Mouse (Mus musculus) stomach, embryonic 16.5 days (tissue): ENCODE results near the gene Nynrin. TPM values are rescaled to one million over a fixed set of nuclear protein-coding genes. Genes with fewer than 3 reads are reported as not detected.

Experiments
- ATAC-seq: fragments of 200-750 bp; cut with Nextera tagmentation; 2 replicates; pipeline ENCODE4 v1.8.0; 2017; ENCODE audit warnings: moderate number of reproducible peaks, moderate TSS enrichment; ENCODE audit not compliant: insufficient read depth, low FRiP score
- H3K27ac ChIP-seq: fragments of 300-500 bp; sonication (generic); 2 replicates; pipeline ENCODE4 v1.5.1; 2014; ENCODE audit warnings: low read length
- H3K27me3 ChIP-seq: fragments of 300-500 bp; sonication (generic); 2 replicates; pipeline ENCODE4 v1.6.1; 2014; ENCODE audit warnings: low read length, control low read depth, mixed read lengths; ENCODE audit not compliant: control insufficient read depth, insufficient read depth
- H3K36me3 ChIP-seq: fragments of 300-500 bp; sonication (generic); 2 replicates; pipeline ENCODE4 v1.6.1; 2014; ENCODE audit warnings: low read length; ENCODE audit not compliant: control insufficient read depth, insufficient read depth
- H3K4me1 ChIP-seq: fragments of 300-500 bp; sonication (generic); 2 replicates; pipeline ENCODE4 v1.6.1; 2014; ENCODE audit warnings: low read length, control low read depth, mixed read lengths; ENCODE audit not compliant: control insufficient read depth, insufficient read depth
- H3K4me2 ChIP-seq: fragments of 300-500 bp; sonication (generic); 2 replicates; pipeline ENCODE4 v1.6.1; 2014; ENCODE audit warnings: low read depth, low read length, mixed read lengths
- H3K4me3 ChIP-seq: fragments of 300-500 bp; sonication (generic); replicated peaks from 2 replicates; pipeline ENCODE4 v1.5.1; 2014; ENCODE audit warnings: mild to moderate bottlenecking, low read length
- H3K9ac ChIP-seq: fragments of 300-500 bp; sonication (generic); 2 replicates; pipeline ENCODE4 v1.6.1; 2014; ENCODE audit warnings: low read length
- H3K9me3 ChIP-seq: fragments of 300-500 bp; sonication (generic); replicated peaks from 2 replicates; pipeline ENCODE4 v1.6.1; 2016; ENCODE audit warnings: low read length, control low read depth; ENCODE audit not compliant: control insufficient read depth
- WGBS: fragments of 180-500 bp; shearing (Covaris S2); extraction: QIAGEN DNeasy Blood & Tissue Kit; methylation state at CpG from one replicate; pipeline ENCODE4 v1.1.7; 2014; 5-methylcytosine and 5-hydroxymethylcytosine counted together
- polyA plus RNA-seq: library from polyadenylated mRNA; unstranded; fragments of >200 nt; fragmentation: Nextera tagmentation; extraction: Ambion mirVana; gene quantifications from 2 replicates; pipeline ENCODE4 v1.2.1, GENCODE M21; 2015

The Nynrin gene
- polyA plus RNA-seq, 1 experiment from 2014 or later, result 18.0 TPM

DNA sequence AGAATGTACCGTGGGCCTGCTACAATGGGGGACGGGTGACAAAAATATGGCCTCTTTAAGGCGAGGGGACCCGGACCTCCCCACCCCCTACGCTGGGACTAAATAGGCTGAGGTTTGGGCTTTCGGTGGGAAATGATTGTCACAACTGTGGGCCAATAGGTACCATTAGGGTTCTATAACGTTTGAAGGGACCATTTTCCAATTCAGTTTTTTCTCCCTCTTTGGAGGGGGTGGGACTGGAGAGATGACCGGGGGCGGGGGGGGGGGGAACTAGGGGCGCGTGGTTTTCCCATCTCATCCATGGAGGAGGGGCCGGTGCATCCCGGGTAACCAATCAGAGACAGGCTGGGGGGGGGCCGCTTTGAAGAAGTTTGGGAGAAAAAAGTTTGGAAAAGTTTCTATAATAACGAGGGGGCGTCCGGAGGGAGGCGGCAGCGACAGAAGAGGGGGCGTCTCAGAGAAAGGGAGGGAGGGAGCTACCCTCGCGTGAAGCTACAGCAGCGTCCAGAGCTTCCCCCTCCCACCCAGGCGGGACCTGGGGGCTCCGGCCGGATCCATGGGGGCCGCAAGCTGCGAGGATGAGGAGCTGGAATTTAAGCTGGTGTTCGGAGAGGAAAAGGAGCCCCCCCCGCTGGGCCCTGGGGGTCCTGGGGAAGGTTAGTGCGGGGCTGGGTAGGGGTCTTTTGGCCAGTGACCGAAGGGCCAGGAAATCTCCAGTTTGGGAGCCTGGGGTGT, 29.2 kb upstream of the Nynrin start:
- Histone ChIP-seq H3K4me3 (peak overlapping the region; percentile 60), H3K4me2 (peak overlapping the region; percentile 83), H3K9me3 (no peaks in the 10 kb centered on the region), H3K9ac (peak overlapping the region; percentile 78), H3K4me1 (peaks cover 18% of the 10 kb centered on the region; the same call in 1 of the 2 replicates), H3K36me3 (peaks cover 4% of the 10 kb centered on the region; the same call in 1 of the 2 replicates), H3K27ac (peak overlapping the region; percentile 98), H3K27me3 (no peaks in the 10 kb centered on the region)
- 1% methylated on average over 32 of the region's 32 CpGs for WGBS
- peak; percentile 35 for ATAC-seq

DNA sequence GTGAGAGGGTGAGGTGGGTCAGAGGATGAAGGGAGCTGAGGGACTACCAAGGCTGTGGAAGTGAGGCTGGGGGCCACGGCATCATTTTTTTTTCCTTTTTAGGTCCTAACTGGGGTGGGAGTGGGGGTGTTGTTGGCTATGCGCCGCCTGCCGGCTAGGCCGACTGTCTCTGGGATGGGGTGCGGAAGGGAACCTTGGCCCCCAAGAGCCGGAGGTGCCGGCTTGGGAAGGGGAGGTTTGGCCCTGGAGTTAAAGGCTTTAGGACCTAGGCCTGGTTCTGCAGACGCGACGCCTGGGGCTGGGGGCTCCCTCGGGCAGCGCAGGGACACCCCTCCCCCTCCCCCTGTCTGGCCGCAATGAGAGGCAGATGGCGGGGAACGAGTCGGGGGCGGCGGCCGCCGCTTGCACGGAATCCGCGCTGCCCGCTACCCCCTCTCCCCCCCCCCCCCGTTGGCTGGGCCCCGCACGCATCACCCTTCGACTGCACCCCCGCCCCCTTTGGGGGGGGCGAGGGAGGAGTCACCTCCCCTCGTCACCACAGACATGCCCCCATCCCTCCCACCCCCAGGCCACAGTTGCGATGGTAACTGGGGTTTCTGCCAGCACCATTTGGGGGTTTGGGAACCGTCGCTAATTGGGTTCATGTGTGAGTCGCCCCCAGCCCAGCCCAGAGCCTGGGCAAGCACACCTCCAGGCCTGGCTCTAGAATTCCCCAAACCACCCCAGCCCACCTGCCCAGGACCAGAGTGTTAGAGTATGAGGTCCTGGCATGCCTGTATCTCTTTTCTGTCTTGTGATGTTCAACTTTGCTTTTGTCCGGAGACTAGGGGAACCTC, 28.4 kb upstream of the Nynrin start:
- H3K27ac ChIP-seq, result peak overlapping the region; percentile 98
- H3K9me3 ChIP-seq, result no peaks in the 10 kb centered on the region
- H3K36me3 ChIP-seq, result peaks cover 4% of the 10 kb centered on the region
- H3K4me3 ChIP-seq, result peak overlapping the region; percentile 60
- peak overlapping the region; percentile 83 for H3K4me2 ChIP-seq
- 3% methylated on average over 22 of the region's 37 CpGs for WGBS
- H3K27me3 ChIP-seq, result no peaks in the 10 kb centered on the region
- H3K9ac ChIP-seq, result peak overlapping the region; percentile 78
- no peak for ATAC-seq
- peaks cover 18% of the 10 kb centered on the region; the same call in 1 of the 2 replicates for H3K4me1 ChIP-seq

DNA sequence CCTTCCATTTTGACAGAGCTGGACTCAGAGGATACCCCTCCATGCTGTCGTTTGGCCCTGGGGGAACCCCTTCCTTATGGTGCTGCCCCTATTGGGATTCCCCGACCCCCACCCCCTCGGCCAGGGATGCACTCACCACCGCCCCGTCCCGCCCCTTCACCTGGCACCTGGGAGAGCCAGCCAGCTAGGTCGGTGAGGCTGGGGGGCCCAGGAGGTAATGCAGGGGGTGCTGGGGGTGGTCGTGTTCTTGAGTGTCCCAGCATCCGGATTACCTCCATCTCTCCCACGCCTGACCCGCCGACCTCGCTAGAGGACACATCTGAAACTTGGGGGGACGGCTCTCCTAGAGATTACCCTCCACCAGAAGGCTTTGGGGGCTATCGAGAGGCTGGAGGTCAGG, 27.7 kb upstream of the Nynrin start:
- Histone ChIP-seq H3K9me3 (no peaks in the 10 kb centered on the region), H3K4me2 (peak overlapping the region; percentile 83), H3K4me1 (peaks cover 18% of the 10 kb centered on the region; the same call in 1 of the 2 replicates), H3K4me3 (peak overlapping the region; percentile 60), H3K9ac (peak overlapping the region; percentile 78), H3K27me3 (no peaks in the 10 kb centered on the region), H3K27ac (peak overlapping the region; percentile 98), H3K36me3 (peaks cover 4% of the 10 kb centered on the region)
- 16% methylated on average over 15 of the region's 15 CpGs for WGBS
- ATAC-seq, result no peak

DNA sequence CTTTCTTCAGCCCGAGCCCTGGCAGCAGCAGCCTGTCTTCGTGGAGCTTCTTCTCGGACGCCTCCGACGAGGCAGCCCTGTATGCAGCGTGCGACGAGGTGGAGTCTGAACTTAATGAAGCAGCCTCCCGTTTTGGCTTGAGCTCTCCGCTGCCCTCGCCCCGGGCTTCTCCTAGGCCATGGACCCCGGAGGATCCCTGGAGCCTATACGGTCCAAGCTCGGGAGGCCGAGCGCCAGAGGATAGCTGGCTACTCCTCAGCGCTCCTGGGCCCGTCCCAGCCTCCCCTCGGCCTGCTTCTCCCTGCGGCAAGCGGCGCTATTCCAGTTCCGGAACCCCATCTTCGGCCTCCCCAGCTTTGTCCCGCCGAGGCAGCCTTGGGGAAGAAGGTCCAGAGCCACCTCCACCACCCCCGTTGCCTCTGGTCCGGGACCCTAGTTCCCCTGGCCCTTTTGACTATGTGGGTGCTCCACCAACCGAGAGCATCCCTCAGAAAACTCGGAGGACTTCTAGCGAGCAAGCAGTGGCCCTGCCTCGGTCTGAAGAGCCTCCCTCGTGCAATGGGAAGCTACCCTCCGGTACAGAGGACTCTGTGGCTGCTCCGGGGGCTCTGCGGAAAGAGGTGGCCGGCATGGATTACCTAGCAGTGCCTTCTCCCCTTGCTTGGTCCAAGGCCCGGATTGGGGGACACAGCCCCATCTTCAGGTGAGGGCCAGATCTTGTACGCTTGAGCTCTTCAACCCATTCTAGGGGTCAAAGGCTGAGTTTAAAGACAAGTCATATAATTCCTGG, 27.1 kb upstream of the Nynrin start:
- ATAC-seq, result no peak

DNA sequence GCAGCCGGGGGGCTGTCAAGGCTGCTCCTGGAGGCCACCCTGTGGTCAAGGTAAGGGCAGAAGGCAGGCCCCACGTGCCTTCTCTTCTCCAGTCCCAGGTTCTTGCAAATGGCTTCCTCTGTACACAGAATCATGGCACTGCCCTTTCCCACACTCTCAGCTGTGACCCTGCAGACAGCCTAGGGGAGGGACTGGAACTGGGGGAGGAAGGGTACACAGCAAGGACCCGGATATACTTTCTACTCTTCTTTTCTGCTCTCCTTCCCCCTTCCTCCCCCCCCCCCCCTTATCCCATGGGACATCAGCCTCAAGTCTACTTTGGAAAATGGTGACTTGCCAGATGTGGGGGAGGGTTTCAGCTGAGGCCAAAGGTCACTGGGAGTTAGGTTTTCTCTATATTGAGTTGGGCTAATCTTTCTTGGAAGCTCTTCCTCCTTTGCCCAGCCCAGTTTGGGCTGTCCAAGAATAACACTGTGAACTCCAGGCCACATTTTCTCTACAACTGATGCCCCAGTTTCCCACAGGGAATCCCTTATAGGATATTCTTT, 25.0 kb upstream of the Nynrin start:
- H3K4me3 ChIP-seq, result no peak overlapping the region
- WGBS, result 40% methylated on average over 3 of the region's 3 CpGs
- ATAC-seq, result no peak
- H3K27ac ChIP-seq, result no peak overlapping the region
- no peaks in the 10 kb centered on the region for H3K9me3 ChIP-seq
- H3K27me3 ChIP-seq, result no peaks in the 10 kb centered on the region
- H3K4me1 ChIP-seq, result peaks cover 18% of the 10 kb centered on the region; the same call in 1 of the 2 replicates
- 0 out of 2 replicates have a peak overlapping the region, but pooled peaks have one; percentile 10 for H3K4me2 ChIP-seq
- H3K36me3 ChIP-seq, result peaks cover 4% of the 10 kb centered on the region
- H3K9ac ChIP-seq, result peak overlapping the region; percentile 44

More for the DNA sequence above, 27.1 kb upstream of the Nynrin start:
- Histone ChIP-seq H3K4me3 (peak overlapping the region; percentile 60), H3K9me3 (no peaks in the 10 kb centered on the region), H3K27ac (no peak overlapping the region), H3K4me1 (peaks cover 18% of the 10 kb centered on the region; the same call in 1 of the 2 replicates), H3K4me2 (peak overlapping the region; percentile 83), H3K36me3 (peaks cover 4% of the 10 kb centered on the region), H3K27me3 (no peaks in the 10 kb centered on the region), H3K9ac (peak overlapping the region; percentile 78)
- WGBS, result 23% methylated on average over 41 of the region's 41 CpGs

DNA sequence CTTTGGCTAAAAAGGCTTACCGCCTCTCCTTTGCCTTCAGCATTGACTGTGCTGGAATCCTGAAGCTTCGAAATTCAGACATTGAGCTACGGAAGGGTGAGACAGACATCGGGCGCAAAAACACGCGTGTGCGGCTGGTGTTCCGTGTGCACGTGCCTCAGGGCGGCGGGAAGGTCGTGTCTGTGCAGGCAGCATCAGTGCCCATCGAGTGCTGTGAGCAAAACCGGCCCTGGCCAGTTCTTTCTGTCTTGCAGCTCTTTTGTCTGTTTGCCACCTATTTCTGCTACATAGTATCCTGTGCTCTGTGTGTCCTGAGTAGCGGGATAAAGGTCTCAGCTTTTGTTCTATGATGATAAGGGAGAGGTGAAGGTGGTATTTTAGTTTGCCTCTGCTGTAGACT, 24.0 kb upstream of the Nynrin start:
- Histone ChIP-seq H3K36me3 (peaks cover 4% of the 10 kb centered on the region), H3K4me3 (no peak overlapping the region), H3K9ac (no peak overlapping the region), H3K27me3 (no peaks in the 10 kb centered on the region), H3K4me2 (no peak overlapping the region), H3K4me1 (peaks cover 18% of the 10 kb centered on the region; the same call in 1 of the 2 replicates), H3K9me3 (no peaks in the 10 kb centered on the region), H3K27ac (no peak overlapping the region)
- 87% methylated on average over 16 of the region's 16 CpGs for WGBS
- no peak for ATAC-seq

DNA sequence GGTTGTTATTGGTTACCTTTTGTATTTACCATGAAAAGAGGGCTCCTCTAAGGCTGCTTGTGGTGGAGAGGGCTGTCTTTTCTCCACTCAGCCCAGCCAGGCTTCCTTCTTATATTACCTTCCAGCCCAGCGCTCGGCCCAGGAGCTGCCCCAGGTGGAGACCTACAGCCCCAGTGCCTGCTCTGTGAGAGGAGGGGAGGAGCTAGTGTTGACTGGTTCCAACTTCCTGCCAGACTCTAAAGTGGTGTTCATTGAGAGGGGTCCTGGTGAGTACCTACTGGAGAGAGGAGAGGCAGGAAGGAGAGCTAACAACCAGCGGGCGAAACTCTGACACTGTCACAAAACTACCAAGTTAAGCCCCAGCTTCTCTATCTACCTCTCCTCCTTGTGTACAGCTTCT, 23.5 kb upstream of the Nynrin start:
- Histone ChIP-seq H3K27ac (no peak overlapping the region), H3K4me2 (no peak overlapping the region), H3K36me3 (peaks cover 4% of the 10 kb centered on the region), H3K27me3 (no peaks in the 10 kb centered on the region), H3K9ac (no peak overlapping the region), H3K9me3 (no peaks in the 10 kb centered on the region), H3K4me3 (no peak overlapping the region), H3K4me1 (peaks cover 18% of the 10 kb centered on the region; the same call in 1 of the 2 replicates)
- ATAC-seq, result no peak
- WGBS, result 78% methylated on average over 4 of the region's 4 CpGs

DNA sequence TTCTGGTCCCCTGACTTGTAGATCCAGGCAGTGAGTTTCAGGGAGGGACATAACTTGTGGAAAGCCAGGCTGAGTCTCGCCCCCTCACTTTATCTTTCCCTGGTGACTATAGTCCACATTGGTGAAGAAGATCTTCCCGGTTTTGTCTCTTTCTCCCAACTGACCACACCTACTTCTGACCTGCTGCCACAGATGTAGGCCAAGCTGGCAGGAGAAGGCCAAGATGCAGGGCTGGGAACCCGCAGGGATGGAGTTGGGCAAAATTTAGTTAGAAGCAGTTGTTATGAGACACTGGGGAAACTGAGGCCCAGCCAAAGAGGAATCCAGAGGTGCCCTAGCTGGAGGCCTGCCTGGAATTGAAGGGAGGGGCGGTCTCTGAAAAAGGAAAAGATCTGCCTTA, 20.7 kb upstream of the Nynrin start:
- Histone ChIP-seq H3K4me1 (peaks cover 17% of the 10 kb centered on the region; the same call in 1 of the 2 replicates), H3K9me3 (no peaks in the 10 kb centered on the region), H3K36me3 (peaks cover 4% of the 10 kb centered on the region), H3K4me2 (no peak overlapping the region), H3K27me3 (no peaks in the 10 kb centered on the region), H3K9ac (no peak overlapping the region), H3K27ac (no peak overlapping the region), H3K4me3 (no peak overlapping the region)
- no peak for ATAC-seq
- WGBS, result 78% methylated on average over 4 of the region's 4 CpGs
